Mouse (Mus musculus): Measurements from ENCODE around the gene Miga1. TPM values are rescaled to one million over a fixed set of nuclear protein-coding genes. Genes with fewer than 3 reads are reported as not detected.
"Not testable (repeated sequence)": the region's sequence is repeated elsewhere in the genome, so short reads cannot be mapped to it uniquely, and the experiment has no call there.

The Miga1 gene
- polyA plus RNA-seq, 1 experiment from 2014 or later, result 3.8 TPM

- ATAC-seq (ENCODE audit: low read depth), result no peak
- Histone ChIP-seq H3K4me2 (ENCODE audit: low read depth, low read length) (no peak overlapping the region), H3K9me3 (replicated peaks; ENCODE audit: control insufficient read depth, low read length) (no peaks in the 10 kb centered on the region), H3K36me3 (ENCODE audit: control insufficient read depth, insufficient read depth) (no peaks in the 10 kb centered on the region), H3K4me3 (ENCODE audit: low read depth, low read length) (no peak overlapping the region), H3K9ac (ENCODE audit: low read depth, low read length) (no peak overlapping the region), H3K27me3 (ENCODE audit: control insufficient read depth, insufficient read depth, low read depth, low read length) (peaks cover 50% of the 10 kb centered on the region), H3K4me1 (ENCODE audit: control insufficient read depth, low read depth, low read length) (peaks cover 2% of the 10 kb centered on the region; the same call in 1 of the 2 replicates), H3K27ac (ENCODE audit: low read length) (no peak overlapping the region)
- WGBS (ENCODE audit: insufficient replicate concordance), result 78% methylated on average over 14 of the region's 14 CpGs
Measured at GRCm38 (mm10) chr3:152268099-152268498, 72.1 kb downstream of the Miga1 start.

- Histone ChIP-seq H3K9me3 (replicated peaks; ENCODE audit: control insufficient read depth, low read length) (no peaks in the 10 kb centered on the region), H3K27me3 (ENCODE audit: control insufficient read depth, insufficient read depth, low read depth, low read length) (peaks cover 56% of the 10 kb centered on the region), H3K4me3 (ENCODE audit: low read depth, low read length) (peak within 1 kb of the TSS; percentile 60), H3K4me2 (ENCODE audit: low read depth, low read length) (peak within 1 kb of the TSS; percentile 62), H3K27ac (ENCODE audit: low read length) (no peak within 1 kb of the TSS), H3K9ac (ENCODE audit: low read depth, low read length) (peak within 1 kb of the TSS; percentile 54), H3K36me3 (ENCODE audit: control insufficient read depth, insufficient read depth) (no peaks in the 10 kb centered on the region), H3K4me1 (ENCODE audit: control insufficient read depth, low read depth, low read length) (peaks cover 6% of the 10 kb centered on the region)
- 9% methylated on average over 13 of the region's 13 CpGs for WGBS (ENCODE audit: insufficient replicate concordance)
- no peak for ATAC-seq (ENCODE audit: low read depth)
Measured at GRCm38 (mm10) chr3:152266036-152266421, 74.2 kb downstream of the Miga1 start, which contains the start of gene Nexn. TSS of gene Nexn (minus strand) at chr3:152266350.

- peak overlapping the region; percentile 60 for H3K4me3 ChIP-seq (ENCODE audit: low read depth, low read length)
- no peaks in the 10 kb centered on the region for H3K36me3 ChIP-seq (ENCODE audit: control insufficient read depth, insufficient read depth)
- H3K4me1 ChIP-seq (ENCODE audit: control insufficient read depth, low read depth, low read length), result peaks cover 6% of the 10 kb centered on the region
- H3K9ac ChIP-seq (ENCODE audit: low read depth, low read length), result peak overlapping the region; percentile 54
- no peak overlapping the region for H3K27ac ChIP-seq (ENCODE audit: low read length)
- H3K9me3 ChIP-seq (replicated peaks; ENCODE audit: control insufficient read depth, low read length), result no peaks in the 10 kb centered on the region
- WGBS (ENCODE audit: insufficient replicate concordance), result 1% methylated on average over 57 of the region's 63 CpGs
- ATAC-seq (ENCODE audit: low read depth), result peak; percentile 58
- H3K27me3 ChIP-seq (ENCODE audit: control insufficient read depth, insufficient read depth, low read depth, low read length), result peaks cover 56% of the 10 kb centered on the region
- H3K4me2 ChIP-seq (ENCODE audit: low read depth, low read length), result peak overlapping the region; percentile 62
Measured at GRCm38 (mm10) chr3:152265351-152266035, 74.7 kb downstream of the Miga1 start.

GRCm38 (mm10) chr3:152264830-152265229, 75.4 kb downstream of the Miga1 start:
- H3K9me3 ChIP-seq (replicated peaks; ENCODE audit: control insufficient read depth, low read length), result no peaks in the 10 kb centered on the region
- H3K4me1 ChIP-seq (ENCODE audit: control insufficient read depth, low read depth, low read length), result peaks cover 6% of the 10 kb centered on the region
- no peak for ATAC-seq (ENCODE audit: low read depth)
- WGBS (ENCODE audit: insufficient replicate concordance), result 51% methylated on average over 12 of the region's 12 CpGs
- no peaks in the 10 kb centered on the region for H3K36me3 ChIP-seq (ENCODE audit: control insufficient read depth, insufficient read depth)
- no peak overlapping the region for H3K27ac ChIP-seq (ENCODE audit: low read length)
- H3K4me3 ChIP-seq (ENCODE audit: low read depth, low read length), result no peak overlapping the region
- H3K27me3 ChIP-seq (ENCODE audit: control insufficient read depth, insufficient read depth, low read depth, low read length), result peaks cover 56% of the 10 kb centered on the region
- no peak overlapping the region for H3K9ac ChIP-seq (ENCODE audit: low read depth, low read length)
- peak overlapping the region; percentile 62; the same call in 1 of the 2 replicates for H3K4me2 ChIP-seq (ENCODE audit: low read depth, low read length)

GRCm38 (mm10) chr3:152264374-152264773, 75.8 kb downstream of the Miga1 start:
- Histone ChIP-seq H3K27ac (ENCODE audit: low read length) (no peak overlapping the region), H3K4me3 (ENCODE audit: low read depth, low read length) (no peak overlapping the region), H3K9me3 (replicated peaks; ENCODE audit: control insufficient read depth, low read length) (no peaks in the 10 kb centered on the region), H3K4me2 (ENCODE audit: low read depth, low read length) (no peak overlapping the region), H3K4me1 (ENCODE audit: control insufficient read depth, low read depth, low read length) (peaks cover 6% of the 10 kb centered on the region), H3K36me3 (ENCODE audit: control insufficient read depth, insufficient read depth) (no peaks in the 10 kb centered on the region), H3K27me3 (ENCODE audit: control insufficient read depth, insufficient read depth, low read depth, low read length) (peaks cover 59% of the 10 kb centered on the region), H3K9ac (ENCODE audit: low read depth, low read length) (no peak overlapping the region)
- 52% methylated on average over 10 of the region's 10 CpGs for WGBS (ENCODE audit: insufficient replicate concordance)
- no peak for ATAC-seq (ENCODE audit: low read depth)

- Histone ChIP-seq H3K9ac (ENCODE audit: low read depth, low read length) (no peak overlapping the region), H3K27me3 (ENCODE audit: control insufficient read depth, insufficient read depth, low read depth, low read length) (peaks cover 45% of the 10 kb centered on the region), H3K4me2 (ENCODE audit: low read depth, low read length) (no peak overlapping the region), H3K27ac (ENCODE audit: low read length) (no peak overlapping the region), H3K9me3 (replicated peaks; ENCODE audit: control insufficient read depth, low read length) (no peaks in the 10 kb centered on the region), H3K4me3 (ENCODE audit: low read depth, low read length) (no peak overlapping the region), H3K4me1 (ENCODE audit: control insufficient read depth, low read depth, low read length) (peaks cover 6% of the 10 kb centered on the region), H3K36me3 (ENCODE audit: control insufficient read depth, insufficient read depth) (no peaks in the 10 kb centered on the region)
- 14% methylated on average over 8 of the region's 8 CpGs for WGBS (ENCODE audit: insufficient replicate concordance)
- ATAC-seq (ENCODE audit: low read depth), result no peak; the same call in 1 of the 2 replicates
Measured at GRCm38 (mm10) chr3:152261948-152262347, 78.3 kb downstream of the Miga1 start.

- Histone ChIP-seq H3K4me2 (ENCODE audit: low read depth, low read length) (0 out of 2 replicates have a peak overlapping the region, but pooled peaks have one; percentile 5), H3K4me3 (ENCODE audit: low read depth, low read length) (no peak overlapping the region), H3K27me3 (ENCODE audit: control insufficient read depth, insufficient read depth, low read depth, low read length) (peaks cover 40% of the 10 kb centered on the region), H3K27ac (ENCODE audit: low read length) (no peak overlapping the region), H3K36me3 (ENCODE audit: control insufficient read depth, insufficient read depth) (no peaks in the 10 kb centered on the region), H3K4me1 (ENCODE audit: control insufficient read depth, low read depth, low read length) (peaks cover 6% of the 10 kb centered on the region), H3K9ac (ENCODE audit: low read depth, low read length) (no peak overlapping the region), H3K9me3 (replicated peaks; ENCODE audit: control insufficient read depth, low read length) (no peaks in the 10 kb centered on the region)
- no peak for ATAC-seq (ENCODE audit: low read depth)
- 28% methylated on average over 8 of the region's 8 CpGs for WGBS (ENCODE audit: insufficient replicate concordance)
Measured at GRCm38 (mm10) chr3:152261436-152261835, 78.8 kb downstream of the Miga1 start.

GRCm38 (mm10) chr3:152260362-152260761, 79.8 kb downstream of the Miga1 start:
- Histone ChIP-seq H3K9me3 (replicated peaks; ENCODE audit: control insufficient read depth, low read length) (no peaks in the 10 kb centered on the region), H3K4me3 (ENCODE audit: low read depth, low read length) (no peak overlapping the region), H3K9ac (ENCODE audit: low read depth, low read length) (no peak overlapping the region), H3K27ac (ENCODE audit: low read length) (no peak overlapping the region), H3K4me1 (ENCODE audit: control insufficient read depth, low read depth, low read length) (peaks cover 6% of the 10 kb centered on the region), H3K4me2 (ENCODE audit: low read depth, low read length) (no peak overlapping the region), H3K36me3 (ENCODE audit: control insufficient read depth, insufficient read depth) (no peaks in the 10 kb centered on the region), H3K27me3 (ENCODE audit: control insufficient read depth, insufficient read depth, low read depth, low read length) (peaks cover 29% of the 10 kb centered on the region)
- 80% methylated on average over 1 of the region's 1 CpGs for WGBS (ENCODE audit: insufficient replicate concordance)
- no peak for ATAC-seq (ENCODE audit: low read depth)

GRCm38 (mm10) chr3:152259409-152259808, 80.8 kb downstream of the Miga1 start:
- not testable (repeated sequence) for H3K27ac ChIP-seq (ENCODE audit: low read length); H3K9ac ChIP-seq (ENCODE audit: low read depth, low read length); H3K4me1 ChIP-seq (ENCODE audit: control insufficient read depth, low read depth, low read length); H3K4me3 ChIP-seq (ENCODE audit: low read depth, low read length); H3K4me2 ChIP-seq (ENCODE audit: low read depth, low read length); ATAC-seq (ENCODE audit: low read depth); H3K9me3 ChIP-seq (replicated peaks; ENCODE audit: control insufficient read depth, low read length); H3K36me3 ChIP-seq (ENCODE audit: control insufficient read depth, insufficient read depth)
- 20% methylated on average over 7 of the region's 9 CpGs for WGBS (ENCODE audit: insufficient replicate concordance)
- peaks cover 19% of the 10 kb centered on the region for H3K27me3 ChIP-seq (ENCODE audit: control insufficient read depth, insufficient read depth, low read depth, low read length)

Data from liver, embryonic 16.5 days (tissue).